Mouse (Mus musculus): ENCODE measurements around the gene Krt17.

DNA sequence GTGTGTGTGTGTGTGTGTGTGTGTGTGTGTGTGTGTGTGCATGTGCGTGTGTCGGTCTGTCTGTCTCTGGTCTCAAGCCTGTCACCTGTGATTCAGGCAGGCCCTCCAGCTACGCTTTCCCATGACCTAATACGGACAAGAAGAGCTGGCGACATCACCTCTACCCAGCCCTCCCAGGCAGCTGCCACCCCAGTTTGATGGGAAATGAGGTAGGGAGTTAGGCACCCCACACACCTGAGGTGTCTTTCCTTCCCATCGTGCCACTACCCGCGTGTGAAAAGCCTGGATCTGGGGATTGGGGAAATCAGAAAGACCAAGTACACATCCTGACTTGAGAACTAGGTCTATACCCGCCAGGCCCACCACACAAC, 391 bp upstream of the Krt17 start:
- TF ChIP-seq CTCF (IDR thresholded peaks at IDR 0.05; ENCODE audit: insufficient read depth, low read length) (no peak), POLR2A (IDR thresholded peaks at IDR 0.05; ENCODE audit: borderline replicate concordance, extremely low read depth, low read depth, low read length) (no peak)
